Mouse (Mus musculus): ENCODE data around the gene Bcl2l11.

Gene Bcl2l11

GRCm38 (mm10) chr2:128139781-128140180, 13.9 kb downstream of the Bcl2l11 start:
- DNase-seq (ENCODE audit: low spot score) = no peak

- no peak for DNase-seq (ENCODE audit: low spot score)
Measured at GRCm38 (mm10) chr2:128140183-128140582, 14.3 kb downstream of the Bcl2l11 start.

- no peak for DNase-seq (ENCODE audit: low spot score)
Measured at GRCm38 (mm10) chr2:128143992-128144391, 18.2 kb downstream of the Bcl2l11 start.

GRCm38 (mm10) chr2:128145433-128145832, 19.6 kb downstream of the Bcl2l11 start:
- no peak for DNase-seq (ENCODE audit: low spot score)

GRCm38 (mm10) chr2:128149596-128149995, 23.8 kb downstream of the Bcl2l11 start:
- DNase-seq (ENCODE audit: low spot score) = no peak

GRCm38 (mm10) chr2:128152211-128152610, 26.4 kb downstream of the Bcl2l11 start:
- DNase-seq (ENCODE audit: low spot score) = peak; percentile 22

GRCm38 (mm10) chr2:128152845-128153550, 27.2 kb downstream of the Bcl2l11 start:
- peak; percentile 73 for DNase-seq (ENCODE audit: low spot score)

- peak; percentile 84 for DNase-seq (ENCODE audit: low spot score)
Measured at GRCm38 (mm10) chr2:128153551-128153910, 27.7 kb downstream of the Bcl2l11 start.

- no peak for DNase-seq (ENCODE audit: low spot score)
Measured at GRCm38 (mm10) chr2:128155412-128156066, 29.7 kb downstream of the Bcl2l11 start.

GRCm38 (mm10) chr2:128156067-128156462, 30.2 kb downstream of the Bcl2l11 start:
- peak; percentile 24 for DNase-seq (ENCODE audit: low spot score)

GRCm38 (mm10) chr2:128156557-128157412, 30.9 kb downstream of the Bcl2l11 start:
- DNase-seq (ENCODE audit: low spot score) = no peak

GRCm38 (mm10) chr2:128158734-128159410, 33.0 kb downstream of the Bcl2l11 start:
- DNase-seq (ENCODE audit: low spot score) = peak; percentile 64

GRCm38 (mm10) chr2:128159619-128160125, 33.8 kb downstream of the Bcl2l11 start:
- peak; percentile 46 for DNase-seq (ENCODE audit: low spot score)

GRCm38 (mm10) chr2:128163177-128163576, 37.3 kb downstream of the Bcl2l11 start:
- DNase-seq (ENCODE audit: low spot score) = no peak

GRCm38 (mm10) chr2:128166623-128167423, 41.0 kb downstream of the Bcl2l11 start:
- DNase-seq (ENCODE audit: low spot score) = no peak

- no peak for DNase-seq (ENCODE audit: low spot score)
Measured at GRCm38 (mm10) chr2:128167930-128168329, 42.1 kb downstream of the Bcl2l11 start.

GRCm38 (mm10) chr2:128169486-128169885, 43.6 kb downstream of the Bcl2l11 start:
- DNase-seq (ENCODE audit: low spot score) = no peak

- no peak for DNase-seq (ENCODE audit: low spot score)
Measured at GRCm38 (mm10) chr2:128169972-128170371, 44.1 kb downstream of the Bcl2l11 start.

GRCm38 (mm10) chr2:128170614-128171013, 44.8 kb downstream of the Bcl2l11 start:
- DNase-seq (ENCODE audit: low spot score) = no peak

GRCm38 (mm10) chr2:128172266-128172665, 46.4 kb downstream of the Bcl2l11 start:
- DNase-seq (ENCODE audit: low spot score) = no peak

- no peak for DNase-seq (ENCODE audit: low spot score)
Measured at GRCm38 (mm10) chr2:128174176-128174575, 48.3 kb downstream of the Bcl2l11 start.
